Mouse (Mus musculus): ENCODE measurements around the gene Zfp366.
"Not testable (repeated sequence)": the region's sequence is repeated elsewhere in the genome, so short reads cannot be mapped to it uniquely, and the experiment has no call there.

Zfp366 gene

DNA sequence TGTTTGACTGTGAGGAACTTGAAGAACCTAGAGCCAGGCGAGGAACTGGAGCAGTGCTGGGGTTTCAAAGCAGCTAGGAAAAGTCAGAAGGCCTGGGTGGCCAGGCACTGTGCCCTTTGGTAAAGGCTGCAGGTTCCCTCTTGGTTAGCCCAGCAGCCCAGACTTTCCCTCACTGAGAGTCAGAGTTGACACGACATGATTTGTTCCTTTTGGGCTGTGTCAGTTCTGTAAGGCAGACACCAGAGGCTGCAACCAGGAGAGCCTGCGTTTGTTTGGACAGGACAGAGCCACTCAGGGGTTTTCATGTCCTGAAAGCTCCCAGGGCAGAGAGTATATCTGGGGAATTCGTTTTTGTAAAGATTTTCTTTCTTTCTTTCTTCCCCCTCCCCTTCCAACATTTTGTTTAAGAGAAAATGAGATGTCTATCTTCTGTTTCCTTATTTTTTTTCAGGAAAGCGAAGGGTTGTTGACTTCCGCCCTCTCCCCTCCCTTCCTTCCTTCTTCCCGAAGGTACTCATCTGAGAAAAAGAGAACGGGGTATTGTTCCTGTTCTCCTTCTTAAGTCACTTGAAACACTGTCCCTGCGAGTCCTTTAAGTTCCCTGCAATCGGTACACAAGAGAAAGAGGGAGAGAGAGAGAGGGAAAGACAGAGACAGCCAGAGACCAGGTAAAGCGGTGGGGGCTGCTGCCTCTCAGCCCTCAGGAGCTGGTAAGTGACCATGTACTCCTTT lies at the start of gene Zfp366:
Gene Zfp366, plus strand, starts transcription at position 669 of the 732 bp plus-strand sequence.
- ATAC-seq (ENCODE audit: insufficient number of reproducible peaks, low FRiP score, low TSS enrichment): no peak

DNA sequence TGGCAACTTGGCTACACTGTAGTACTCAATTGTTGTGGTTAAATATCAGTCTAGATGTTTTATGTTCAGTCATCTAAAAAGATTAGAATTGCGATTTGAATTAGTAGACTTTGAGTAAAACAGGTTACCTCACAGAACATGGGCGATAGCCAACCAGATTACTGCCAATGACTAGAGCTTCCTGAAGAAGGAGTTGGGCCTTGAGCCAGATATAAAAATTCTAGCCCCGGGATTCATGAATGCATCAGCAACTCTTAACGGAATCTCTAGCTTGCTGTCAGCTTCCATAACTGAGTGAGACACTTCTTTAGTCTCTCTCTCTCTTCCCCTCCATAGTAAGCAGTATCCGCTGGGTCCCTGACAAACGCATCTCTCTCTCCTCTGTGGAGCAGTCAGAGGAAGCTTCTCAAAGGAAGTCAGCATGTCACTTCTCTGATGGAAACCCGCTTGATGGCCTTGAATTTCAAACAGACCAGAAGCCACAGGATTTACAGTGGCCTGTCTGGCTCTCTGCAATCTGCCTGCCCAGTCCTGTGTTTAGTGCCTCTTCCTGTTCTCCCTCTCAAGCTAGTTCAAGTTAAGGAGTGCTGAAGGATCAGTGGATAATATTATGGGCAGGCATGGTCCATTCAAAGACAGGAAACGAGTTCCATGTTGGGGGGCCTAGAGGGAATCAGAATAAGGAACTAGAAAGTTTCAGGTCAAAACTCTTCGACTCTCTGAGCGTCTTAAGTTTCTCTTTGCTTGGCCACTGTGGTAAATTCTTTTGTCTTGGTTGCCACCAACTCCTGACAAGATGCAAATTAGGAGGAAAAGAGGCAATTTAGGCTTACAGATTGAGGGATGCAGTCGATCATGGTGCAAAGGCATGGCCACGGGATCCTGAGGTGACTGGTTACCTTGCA lies 46.0 kb upstream of the Zfp366 start:
- ATAC-seq (ENCODE audit: insufficient number of reproducible peaks, low FRiP score, low TSS enrichment): no peak

DNA sequence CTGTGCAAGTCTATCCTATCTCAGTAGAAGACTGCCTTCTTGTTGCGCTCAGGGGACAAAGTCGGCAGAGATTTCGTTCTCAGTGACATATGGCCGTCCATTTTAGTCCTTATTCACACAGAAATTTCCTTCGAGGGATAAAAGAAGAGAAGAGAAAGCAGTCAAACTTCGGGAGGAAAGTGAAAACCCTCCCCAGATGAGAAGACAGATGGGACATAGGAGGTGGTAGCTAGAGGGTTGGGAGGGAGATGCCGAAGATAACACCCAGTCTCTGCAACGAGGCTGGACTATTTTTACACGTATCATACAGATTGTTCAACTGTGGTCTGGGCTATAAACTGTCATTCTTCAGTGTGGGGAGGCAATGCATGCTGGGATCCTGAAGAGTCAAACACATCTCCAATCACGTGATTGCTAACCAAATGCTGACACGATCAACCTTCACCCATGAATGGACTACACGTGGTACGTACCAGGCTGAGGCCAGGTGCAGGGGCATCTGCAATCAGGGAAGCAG lies 38.2 kb upstream of the Zfp366 start:
- ATAC-seq (ENCODE audit: insufficient number of reproducible peaks, low FRiP score, low TSS enrichment): no peak

DNA sequence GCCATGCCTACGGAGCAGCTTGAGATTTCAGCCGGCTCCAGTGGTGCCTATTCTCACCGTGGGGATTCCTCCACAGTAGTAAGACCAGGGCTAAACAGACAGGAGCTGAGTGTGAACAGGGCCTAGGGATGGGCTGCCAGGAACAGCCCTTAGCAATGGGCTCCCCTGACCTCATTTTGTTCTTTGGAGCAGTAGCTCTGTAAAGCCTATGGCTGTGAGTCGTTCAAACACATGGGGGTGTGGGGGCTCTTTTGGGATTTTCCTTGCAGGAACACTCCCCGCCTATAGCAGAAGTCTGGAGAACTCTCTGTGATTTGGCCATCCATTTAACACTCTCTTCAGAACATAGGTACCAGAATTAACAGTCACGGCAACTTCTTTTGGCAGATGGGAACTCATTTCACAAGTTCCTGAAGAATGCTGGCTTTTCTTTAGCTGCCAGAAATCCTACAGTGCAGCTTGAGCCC lies 36.9 kb upstream of the Zfp366 start:
- no peak for ATAC-seq (ENCODE audit: insufficient number of reproducible peaks, low FRiP score, low TSS enrichment)

DNA sequence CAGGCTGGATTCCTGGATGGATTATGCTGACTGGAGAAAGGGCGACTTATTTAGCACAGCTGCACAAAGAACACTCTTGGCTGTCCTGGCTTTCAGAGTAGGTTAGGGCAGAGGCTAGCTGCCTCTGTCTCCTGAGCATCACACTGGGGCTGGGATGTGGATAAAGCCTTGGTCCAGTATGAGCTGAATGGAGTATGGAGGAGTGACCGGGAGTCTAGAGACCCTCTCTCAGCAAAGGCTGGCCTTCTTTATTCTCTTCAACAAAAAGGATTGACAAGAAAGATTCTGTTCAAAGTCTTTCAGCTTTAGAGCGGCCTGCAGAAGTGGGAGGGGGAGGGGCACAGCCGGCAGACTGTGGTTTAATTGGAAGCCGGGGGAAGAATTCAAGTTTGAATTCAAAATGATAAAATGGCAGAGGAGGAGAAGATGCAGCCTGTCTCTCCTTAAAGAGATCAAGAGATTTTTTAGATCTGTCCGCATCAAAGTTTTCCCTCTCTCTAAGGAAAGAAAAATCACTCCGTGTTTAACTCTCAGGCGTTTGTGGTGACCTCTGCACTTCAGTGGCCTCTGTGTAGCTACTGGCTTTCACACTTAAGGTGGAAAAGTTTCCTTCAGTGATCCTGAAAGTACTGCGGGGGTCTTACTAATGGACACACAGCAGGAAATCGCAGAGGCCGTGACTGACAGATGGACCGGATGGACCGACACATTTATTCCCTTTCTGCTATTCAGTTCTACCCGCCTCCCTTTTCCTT lies 34.9 kb upstream of the Zfp366 start:
- ATAC-seq (ENCODE audit: insufficient number of reproducible peaks, low FRiP score, low TSS enrichment): no peak

DNA sequence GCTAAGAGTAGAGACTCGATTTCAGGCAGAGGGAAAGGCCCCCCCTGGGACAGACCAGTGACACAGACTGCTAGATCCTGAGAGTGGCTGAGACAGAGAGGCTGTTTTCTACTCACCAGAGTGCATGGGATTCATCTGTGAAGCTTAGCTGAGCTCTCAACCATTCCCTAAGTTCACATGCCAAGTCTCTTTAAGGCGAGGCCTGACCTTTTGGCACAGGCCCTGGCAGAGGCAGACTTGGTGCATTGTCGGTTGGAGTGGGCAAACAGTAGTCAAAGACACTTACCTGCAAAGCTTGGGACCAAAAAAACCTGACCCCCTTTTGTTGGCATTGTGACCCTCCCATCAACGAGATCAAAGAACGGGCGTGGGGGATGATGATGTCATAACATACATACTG lies 34.0 kb upstream of the Zfp366 start:
- no peak for ATAC-seq (ENCODE audit: insufficient number of reproducible peaks, low FRiP score, low TSS enrichment)

DNA sequence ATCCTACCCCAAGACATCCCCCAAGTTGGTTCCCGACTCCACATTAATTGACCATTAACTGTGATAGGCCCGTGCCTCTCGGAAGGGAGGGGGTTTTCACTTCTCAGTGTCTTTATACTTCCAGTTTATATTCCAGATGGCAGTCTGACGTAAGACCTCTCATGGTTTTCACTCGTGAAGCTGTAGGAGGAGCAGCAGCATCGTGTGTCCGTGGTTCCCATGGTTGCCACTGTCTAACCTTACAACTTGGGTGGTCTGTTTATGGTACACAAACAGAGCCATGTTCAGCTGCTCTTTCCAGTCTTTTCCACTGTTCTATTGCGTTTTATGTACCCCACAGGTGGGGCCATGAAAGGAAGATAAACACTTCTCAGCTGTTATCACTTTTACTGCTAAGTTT lies 33.5 kb upstream of the Zfp366 start:
- ATAC-seq (ENCODE audit: insufficient number of reproducible peaks, low FRiP score, low TSS enrichment): no peak

DNA sequence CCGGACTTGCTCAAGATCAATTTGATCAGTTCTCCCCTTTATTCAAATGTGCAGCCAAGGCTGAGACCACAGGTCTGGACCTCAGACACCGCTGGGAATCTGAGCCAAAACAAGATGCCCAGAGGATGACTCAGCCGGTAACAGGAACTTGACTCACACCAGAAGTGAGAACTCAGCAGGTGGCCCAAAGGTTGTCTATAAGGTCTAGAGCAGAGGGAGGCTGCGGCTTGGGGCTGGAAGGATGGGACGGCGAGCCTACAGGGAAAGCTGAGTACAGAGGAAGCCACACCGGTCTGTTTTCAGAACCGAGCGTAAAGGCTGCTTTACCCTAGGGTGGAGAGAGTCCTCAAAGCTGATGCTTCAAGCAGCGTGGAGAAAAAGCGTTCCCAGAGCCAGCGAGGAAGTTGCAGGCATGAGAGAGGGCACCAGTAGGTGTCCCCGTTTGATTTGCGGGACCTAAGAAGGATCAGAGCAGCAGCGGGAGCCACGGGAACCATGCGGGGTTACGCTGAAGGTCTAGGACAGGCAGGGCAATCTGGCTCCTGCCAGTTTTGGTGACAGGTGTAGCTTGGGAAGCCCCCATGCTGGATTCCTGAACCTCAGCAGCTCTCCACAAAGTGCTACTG lies 32.2 kb upstream of the Zfp366 start:
- ATAC-seq (ENCODE audit: insufficient number of reproducible peaks, low FRiP score, low TSS enrichment): 0 out of 2 replicates have a peak, but pooled peaks have one; percentile 38

DNA sequence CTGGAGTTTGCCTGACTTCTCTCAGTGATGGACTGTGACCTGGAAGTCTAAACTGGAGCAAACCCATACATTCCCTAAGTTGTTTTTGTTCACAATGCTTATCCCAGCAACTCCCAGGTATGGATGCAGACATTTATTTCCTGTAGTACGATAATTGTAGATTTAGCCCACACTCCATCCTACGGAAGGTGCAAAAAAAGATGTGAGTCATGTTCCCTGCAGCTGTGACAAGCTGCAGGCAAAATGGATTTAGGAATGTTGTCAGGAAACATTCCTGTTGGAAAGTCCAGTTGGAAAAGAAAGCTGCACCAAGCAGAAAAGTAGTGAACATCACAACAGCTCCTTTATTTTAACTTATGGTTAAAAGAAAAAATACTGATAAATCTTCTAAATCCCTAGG lies 26.9 kb upstream of the Zfp366 start:
- no peak for ATAC-seq (ENCODE audit: insufficient number of reproducible peaks, low FRiP score, low TSS enrichment)

DNA sequence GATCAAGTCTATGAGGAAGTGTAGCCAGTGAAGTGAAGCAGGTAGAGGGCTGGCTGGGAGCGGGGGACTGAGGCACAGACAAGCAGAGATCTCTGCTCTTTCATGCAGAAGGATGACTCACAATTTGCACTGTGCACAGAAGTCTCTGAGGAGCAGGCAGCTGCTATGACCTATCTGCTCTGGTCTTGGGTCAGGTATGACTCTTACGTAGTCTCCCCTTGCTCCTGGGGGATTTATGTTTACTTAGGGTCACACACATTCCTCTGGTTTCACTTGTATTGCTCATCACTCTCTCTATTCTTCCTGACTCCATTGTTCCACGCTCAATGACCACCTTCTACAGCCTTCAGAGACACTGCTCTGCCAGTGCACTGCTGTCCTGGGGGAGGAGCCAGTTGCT lies 25.9 kb upstream of the Zfp366 start:
- no peak for ATAC-seq (ENCODE audit: insufficient number of reproducible peaks, low FRiP score, low TSS enrichment)

DNA sequence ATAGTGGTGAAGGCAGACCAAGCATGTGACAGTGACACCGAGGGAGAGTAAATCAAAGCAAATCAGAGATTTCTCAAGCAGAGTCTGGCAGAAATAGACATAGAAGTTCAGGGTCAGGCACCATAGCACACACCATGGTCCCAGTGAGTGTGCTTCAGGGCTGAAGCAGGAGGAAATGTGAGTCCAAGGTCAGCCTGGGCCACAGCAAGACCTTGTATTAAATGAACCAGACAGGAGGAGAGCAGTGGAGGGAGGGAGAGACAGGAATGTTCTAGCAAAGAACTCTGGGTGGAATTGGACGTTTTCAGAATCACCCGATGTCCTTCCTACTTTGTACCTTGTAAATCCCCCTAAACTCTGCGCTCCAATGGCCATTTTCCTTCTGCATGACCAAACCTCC lies 21.6 kb upstream of the Zfp366 start:
- no peak for ATAC-seq (ENCODE audit: insufficient number of reproducible peaks, low FRiP score, low TSS enrichment)

DNA sequence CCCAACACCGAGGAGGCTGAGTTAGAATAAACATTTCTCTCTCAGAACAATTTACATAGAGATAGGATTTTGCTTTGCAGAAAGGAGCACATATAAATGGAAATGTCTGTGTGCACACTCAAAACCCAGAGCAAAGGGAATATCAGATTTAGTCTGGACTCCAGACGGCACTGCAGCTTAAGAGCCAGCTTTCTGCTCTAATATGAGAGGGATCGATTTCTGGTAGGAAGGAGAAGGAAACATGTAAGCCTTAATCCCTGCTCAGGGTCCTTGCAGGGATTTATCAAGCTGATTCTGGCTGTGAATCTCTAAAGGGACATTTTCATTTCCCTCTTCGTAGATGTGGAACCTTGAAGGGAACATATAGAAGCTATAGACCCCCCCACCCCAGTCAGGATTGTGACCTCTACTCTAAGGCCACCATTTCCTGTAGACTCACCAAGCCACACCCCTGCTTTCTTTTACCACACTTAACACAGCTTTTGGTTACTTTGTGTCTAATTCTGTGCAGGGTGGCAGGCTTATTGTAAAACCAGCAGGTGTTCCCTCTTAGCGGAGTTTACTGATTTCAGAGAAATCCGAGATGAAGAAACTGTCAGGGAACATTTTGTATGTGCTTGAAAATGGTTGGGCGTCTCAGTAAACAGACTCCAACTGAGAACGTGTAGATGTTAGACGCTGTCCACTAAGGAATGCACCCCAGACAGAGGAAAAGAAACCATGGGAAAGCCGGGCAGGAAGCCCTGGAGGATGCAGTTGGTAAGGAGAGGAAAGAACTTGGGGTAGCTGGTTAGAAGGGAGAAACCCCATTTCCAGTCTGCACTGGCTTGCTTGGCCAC lies 20.9 kb upstream of the Zfp366 start:
- ATAC-seq (ENCODE audit: insufficient number of reproducible peaks, low FRiP score, low TSS enrichment): no peak

DNA sequence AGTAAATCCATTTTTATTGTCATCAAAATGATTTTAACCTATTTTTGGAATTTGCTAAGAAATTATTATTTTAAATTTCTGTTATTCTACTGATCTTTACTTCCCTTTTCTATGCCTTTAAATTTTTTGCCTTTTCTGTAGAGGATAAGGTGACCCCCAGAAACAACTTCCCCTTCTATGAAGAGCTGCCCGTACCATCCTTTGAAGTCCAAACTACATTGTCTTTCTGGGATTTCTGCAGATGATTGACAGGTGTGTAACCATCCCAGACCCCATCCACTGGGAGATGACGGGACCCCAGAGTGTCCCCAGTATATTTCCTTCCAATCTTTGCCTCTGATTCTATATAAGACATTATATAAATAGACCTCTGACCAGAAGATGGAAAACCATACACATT lies 20.3 kb upstream of the Zfp366 start:
- no peak for ATAC-seq (ENCODE audit: insufficient number of reproducible peaks, low FRiP score, low TSS enrichment)

DNA sequence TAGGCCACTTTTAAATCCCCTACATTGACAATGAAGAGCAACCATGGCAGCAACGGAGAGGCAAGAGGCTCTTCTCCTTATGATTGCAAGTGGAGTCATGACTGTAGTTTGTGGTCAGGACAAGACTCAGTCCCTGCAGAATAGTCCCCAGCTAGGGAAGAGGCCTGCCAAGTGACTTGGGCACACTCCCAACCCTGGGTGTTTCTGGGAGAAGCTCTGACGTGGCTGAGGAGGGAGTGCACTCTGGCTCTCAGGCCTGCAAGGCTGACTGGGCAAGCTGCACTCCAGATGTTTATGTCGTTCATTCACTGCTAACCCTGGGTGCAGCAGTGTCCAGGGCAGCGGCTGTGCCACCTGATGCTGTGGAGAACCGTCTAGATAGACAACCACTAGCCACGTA lies 15.2 kb upstream of the Zfp366 start:
- ATAC-seq (ENCODE audit: insufficient number of reproducible peaks, low FRiP score, low TSS enrichment): no peak

DNA sequence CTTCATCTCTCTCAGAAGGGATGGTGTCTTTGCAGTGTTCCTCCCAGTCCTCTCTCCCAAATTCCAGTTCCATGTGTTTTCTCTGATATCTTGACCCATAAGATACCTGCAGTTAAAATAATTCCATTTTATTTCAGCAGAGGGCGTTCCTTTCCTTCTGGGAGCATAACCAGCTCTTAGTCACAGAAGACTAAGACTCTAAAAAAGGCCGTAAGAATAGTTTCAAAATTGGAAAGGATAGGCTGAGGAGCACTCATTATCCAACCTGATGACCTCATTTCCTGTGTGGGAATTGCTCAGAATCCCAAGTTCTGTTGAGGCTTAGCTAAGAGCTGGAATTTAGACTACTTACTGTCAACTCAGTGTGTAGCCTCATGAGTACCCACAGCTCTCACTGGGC lies 14.3 kb upstream of the Zfp366 start:
- ATAC-seq (ENCODE audit: insufficient number of reproducible peaks, low FRiP score, low TSS enrichment): no peak

DNA sequence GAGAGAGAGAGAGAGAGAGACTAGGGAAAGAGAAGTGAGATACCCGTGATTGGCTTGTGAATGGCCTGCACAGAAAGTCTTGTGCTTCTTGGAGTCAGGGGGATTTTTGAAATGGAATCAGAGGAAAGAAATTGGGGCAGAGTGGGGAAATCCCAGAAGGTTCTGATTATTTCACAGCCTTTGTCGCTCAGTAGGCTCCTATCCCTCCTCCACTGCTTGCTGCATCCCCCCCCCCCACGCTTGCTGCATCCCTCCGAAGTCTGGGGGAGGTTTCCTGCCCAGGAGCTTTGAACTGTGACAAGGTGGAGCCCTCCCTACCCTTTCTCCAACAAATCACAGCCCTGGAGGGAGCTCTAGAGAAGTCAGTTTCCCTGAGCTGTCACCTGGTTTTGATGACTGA lies 10.8 kb upstream of the Zfp366 start:
- ATAC-seq (ENCODE audit: insufficient number of reproducible peaks, low FRiP score, low TSS enrichment): no peak

DNA sequence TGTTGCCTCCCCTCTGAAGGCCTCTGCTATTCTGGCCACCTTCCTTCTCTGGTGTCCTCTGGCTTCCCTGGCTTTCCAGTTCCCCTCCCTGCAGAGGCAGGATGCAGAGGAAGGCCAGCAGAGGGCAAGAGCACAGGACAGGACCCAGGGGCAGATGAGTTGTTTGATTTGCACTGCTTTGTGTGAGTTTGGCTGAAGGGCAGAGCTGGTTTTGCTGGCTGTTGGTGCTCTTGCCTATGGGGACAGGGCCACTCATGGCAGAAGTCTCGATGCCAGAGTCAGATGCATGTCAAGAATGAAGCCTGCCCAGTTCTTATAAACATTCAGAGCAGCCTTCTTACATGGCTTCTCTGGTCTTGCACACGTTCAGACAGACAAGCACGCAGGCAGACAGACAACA lies 1.8 kb upstream of the Zfp366 start:
- ATAC-seq (ENCODE audit: insufficient number of reproducible peaks, low FRiP score, low TSS enrichment): not testable (repeated sequence)

DNA sequence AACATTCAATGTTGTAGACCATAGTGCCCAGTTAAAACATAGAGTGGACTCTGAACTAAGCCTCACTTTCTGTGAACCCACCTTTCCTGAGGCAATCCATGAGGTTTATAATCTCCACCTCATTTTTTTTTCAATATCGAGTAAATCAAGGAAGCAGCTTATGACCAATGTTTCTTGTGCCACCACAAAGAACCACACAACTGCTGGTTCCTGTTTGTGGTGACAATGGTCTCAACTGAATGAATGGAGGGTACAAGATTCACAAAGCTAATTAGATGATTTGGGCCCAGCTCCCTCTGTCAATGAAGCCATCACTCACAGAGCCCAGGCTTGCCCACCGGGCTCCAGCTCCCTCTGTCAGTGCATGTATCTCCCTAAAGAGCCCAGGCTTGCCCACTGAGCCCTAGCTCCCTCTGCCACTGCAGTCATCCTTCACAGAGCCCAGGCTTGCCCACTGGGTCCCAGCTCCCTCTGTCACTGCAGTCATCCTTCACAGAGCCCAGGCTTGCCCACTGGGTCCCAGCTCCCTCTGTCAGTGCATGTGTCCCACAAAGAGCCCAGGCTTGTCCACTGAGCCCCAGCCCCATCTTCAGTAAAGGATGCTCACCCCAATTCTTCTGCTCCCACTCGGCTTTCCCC lies 1.2 kb upstream of the Zfp366 start:
- ATAC-seq (ENCODE audit: insufficient number of reproducible peaks, low FRiP score, low TSS enrichment): no peak

DNA sequence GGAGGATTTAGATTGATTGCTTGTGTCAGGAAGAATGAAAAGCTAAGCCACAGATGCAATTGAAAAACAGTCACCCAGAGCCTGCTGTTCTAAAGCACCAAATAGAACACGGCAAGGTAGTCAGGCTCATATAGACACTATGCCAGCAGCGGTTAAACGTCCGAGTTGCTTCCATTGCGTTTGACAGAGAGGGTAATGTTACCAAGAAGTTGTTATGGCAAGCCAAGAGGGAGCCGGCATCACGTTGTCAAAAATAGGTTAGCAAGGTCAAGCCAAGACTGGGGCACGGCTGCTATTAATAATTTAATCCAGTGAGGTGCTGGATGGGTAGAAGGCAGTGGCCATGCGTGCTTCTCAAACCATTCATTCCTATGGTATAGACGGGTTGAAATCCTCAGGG lies 950 bp downstream of the Zfp366 start:
- no peak for ATAC-seq (ENCODE audit: insufficient number of reproducible peaks, low FRiP score, low TSS enrichment)
